Comparison of ENCODE assay signal across 17 mouse cellular contexts in the genomic region with DNA sequence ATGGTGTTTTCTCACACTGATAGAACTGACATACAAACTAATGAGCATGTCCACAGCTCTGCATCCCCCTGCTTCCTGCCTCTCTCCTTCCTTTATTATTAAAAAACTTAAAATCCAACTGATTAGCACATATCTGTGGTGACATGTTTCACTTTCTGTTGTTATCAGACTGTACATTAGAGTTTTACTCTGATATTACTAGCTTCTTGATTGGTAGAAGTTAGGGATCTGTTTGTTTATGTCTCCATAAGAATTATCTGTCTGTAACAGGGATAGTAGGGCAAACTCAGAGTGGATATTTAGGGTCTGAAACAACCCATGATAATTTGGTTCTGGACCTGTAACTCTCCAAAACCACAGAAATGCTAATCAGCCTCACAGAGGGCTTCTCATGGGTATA.
DNase-seq lines count a peak whose midpoint lies in the region; TF ChIP-seq lines count a peak whose summit lies in the region.
"Had no signal": no experiment of that assay in that cellular context is flagged by ENCODE, and none has a peak within 500 bp of the region (broad histone marks: within the 10 kb centered on the region; RNA-seq: fewer than 3 reads in every experiment).

No protein-coding gene starts in this region.

- H3K9ac ChIP-seq in MEL (ENCODE audit: control insufficient read depth, low read depth, low read length, poor library complexity, severe bottlenecking): no peak overlapping the region

- H3K27me3 ChIP-seq in MEL (ENCODE audit: control insufficient read depth in 1 of 2, insufficient read depth in 2 of 2, low read length in 2 of 2): no peaks in the 10 kb centered on the region
- H3K27me3 ChIP-seq: CH12.LX, Patski had no signal

- TF ChIP-seq CTCF in MEL (IDR thresholded peaks at IDR 0.05 in 2 of 3, conservative IDR thresholded peaks at IDR 0.05 in 1 of 3; ENCODE audit: control insufficient read depth in 1 of 3, insufficient read depth in 1 of 3, low read depth in 2 of 3, low read length in 3 of 3, poor library complexity in 1 of 3, severe bottlenecking in 1 of 3): no peak

- H3K4me3 ChIP-seq in MEL (ENCODE audit: control insufficient read depth in 1 of 2, insufficient read depth in 1 of 2, low read depth in 2 of 2, low read length in 2 of 2): no peak overlapping the region

- peak; percentile 12 for DNase-seq in MEL (ENCODE audit: low read depth, low spot score)
- no peak for DNase-seq in ovary, postnatal 14 days (ENCODE audit: low spot score)
- DNase-seq: adrenal gland, adult 2 months; adrenal gland, adult 8-10 months; adrenal gland, postnatal 10 days; adrenal gland, postnatal 14 days; adrenal gland, postnatal 25 days; adrenal gland, postnatal 36 days; B cell, adult 2 months; cerebellum, adult 11 months; cerebellum, adult 11-12 months; cerebellum, adult 18-20 months; cerebellum, adult 2 months; cerebellum, adult 8-10 months had no signal

- H3K27ac ChIP-seq in MEL (ENCODE audit: control insufficient read depth, low read depth, low read length): no peak overlapping the region

- H3K4me1 ChIP-seq in MEL (ENCODE audit: control insufficient read depth in 1 of 2, insufficient read depth in 2 of 2, low read length in 2 of 2): no peaks in the 10 kb centered on the region

- peak in 1 of 2 experiments; percentile 54; a peak in 2 of 4 replicates for TF ChIP-seq EP300 in MEL (IDR thresholded peaks at IDR 0.05; ENCODE audit: low read depth in 1 of 2, low read length in 2 of 2)

- no peak for TF ChIP-seq POLR2A in MEL (IDR thresholded peaks at IDR 0.05; ENCODE audit: control insufficient read depth in 1 of 2, insufficient read depth in 1 of 2, low read depth in 1 of 2, low read length in 2 of 2, poor library complexity in 1 of 2)

- H3K36me3 ChIP-seq in MEL (ENCODE audit: control insufficient read depth in 1 of 2, insufficient read depth in 2 of 2, low read length in 2 of 2): no peaks in the 10 kb centered on the region
- H3K36me3 ChIP-seq: G1E had no signal

- no peaks in the 10 kb centered on the region for H3K79me2 ChIP-seq in MEL (ENCODE audit: control insufficient read depth, insufficient read depth, low read length, poor library complexity)

- H3K9me3 ChIP-seq in MEL (replicated peaks; ENCODE audit: insufficient read depth, low read length): no peaks in the 10 kb centered on the region
- H3K9me3 ChIP-seq: G1E had no signal

- no peak for TF ChIP-seq RAD21 in MEL (IDR thresholded peaks at IDR 0.05; ENCODE audit: low read depth, low read length)

TF ChIP-seq in MEL, 35 proteins besides CTCF, POLR2A, EP300 and RAD21:
- TF ChIP-seq TCF12 (IDR thresholded peaks at IDR 0.05; ENCODE audit: low read depth, low read length): peak; percentile 51; the same call in 1 of the 2 replicates
- TF ChIP-seq ZMIZ1 (IDR thresholded peaks at IDR 0.05; ENCODE audit: low read depth, low read length): no peak
- TF ChIP-seq ETS1 (IDR thresholded peaks at IDR 0.05; ENCODE audit: low read depth, low read length): peak; percentile 36; the same call in 1 of the 2 replicates
TF ChIP-seq in MEL: peak in this region for 2.
